Mouse (Mus musculus): ENCODE results near the gene Msi1.
"Not testable (repeated sequence)": the region's sequence is repeated elsewhere in the genome, so short reads cannot be mapped to it uniquely, and the experiment has no call there.

The Msi1 gene

GRCm38 (mm10) chr5:115489699-115490637, 60.6 kb downstream of the Msi1 start:
- DNase-seq (ENCODE audit: low spot score) = peak; percentile 80

GRCm38 (mm10) chr5:115490638-115491000, 61.2 kb downstream of the Msi1 start:
- no peak for DNase-seq (ENCODE audit: low spot score)

DNA sequence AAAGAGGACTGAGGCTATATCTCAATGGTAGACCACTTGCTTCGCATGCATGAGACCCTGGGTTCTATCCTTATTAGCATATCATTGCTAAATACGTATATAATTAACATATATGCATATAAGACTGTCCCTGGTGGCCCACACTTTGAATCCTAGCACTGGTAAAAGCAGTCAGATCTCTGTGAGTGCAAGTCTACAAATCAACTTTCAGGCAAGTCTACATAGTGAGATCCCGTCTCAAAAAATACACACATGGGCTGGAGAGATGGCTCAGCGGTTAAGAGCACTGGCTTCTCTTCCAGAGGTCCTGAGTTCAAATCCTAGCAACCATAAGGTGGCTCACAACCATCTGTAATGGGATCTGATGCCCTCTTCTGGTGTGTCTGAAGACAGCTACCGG, 61.7 kb downstream of the Msi1 start:
- DNase-seq (ENCODE audit: low spot score) = no peak

GRCm38 (mm10) chr5:115491771-115492322, 62.4 kb downstream of the Msi1 start:
- DNase-seq (ENCODE audit: low spot score) = peak; percentile 64

DNA sequence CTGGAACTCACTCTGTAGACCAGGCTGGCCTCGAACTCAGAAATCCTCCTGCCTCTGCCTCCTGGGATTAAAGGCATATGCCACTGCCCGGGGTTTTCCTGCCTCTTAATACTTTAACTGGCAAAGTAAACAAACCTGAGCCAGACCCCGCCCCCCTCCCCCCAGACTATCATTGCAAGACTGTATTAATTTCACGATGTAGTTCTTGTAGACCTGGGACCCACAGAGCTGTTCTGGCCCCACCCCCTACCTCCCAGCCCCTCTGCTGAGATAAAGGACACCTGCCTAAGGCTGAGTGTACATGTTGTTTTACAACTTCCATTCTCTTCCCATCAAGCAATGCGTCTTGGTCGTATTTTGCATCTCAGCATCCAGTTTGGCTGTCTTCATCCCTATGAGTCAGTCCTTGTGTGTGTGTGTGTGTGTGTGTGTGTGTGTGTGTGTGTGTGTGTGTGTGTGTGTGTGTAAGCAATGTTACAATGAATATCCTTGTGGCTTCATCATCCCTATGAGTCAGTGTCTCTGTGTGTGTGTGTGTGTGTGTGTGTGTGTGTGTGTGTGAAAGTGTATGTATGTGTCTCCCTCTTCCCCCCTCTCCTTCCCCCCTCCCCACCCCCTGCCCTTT, 63.4 kb downstream of the Msi1 start:
- no peak for DNase-seq (ENCODE audit: low spot score)

- no peak for DNase-seq (ENCODE audit: low spot score)
Measured at GRCm38 (mm10) chr5:115493441-115493840, 64.0 kb downstream of the Msi1 start.

- DNase-seq (ENCODE audit: low spot score) = not testable (repeated sequence)
Measured at GRCm38 (mm10) chr5:115495618-115496017, 66.2 kb downstream of the Msi1 start.

DNA sequence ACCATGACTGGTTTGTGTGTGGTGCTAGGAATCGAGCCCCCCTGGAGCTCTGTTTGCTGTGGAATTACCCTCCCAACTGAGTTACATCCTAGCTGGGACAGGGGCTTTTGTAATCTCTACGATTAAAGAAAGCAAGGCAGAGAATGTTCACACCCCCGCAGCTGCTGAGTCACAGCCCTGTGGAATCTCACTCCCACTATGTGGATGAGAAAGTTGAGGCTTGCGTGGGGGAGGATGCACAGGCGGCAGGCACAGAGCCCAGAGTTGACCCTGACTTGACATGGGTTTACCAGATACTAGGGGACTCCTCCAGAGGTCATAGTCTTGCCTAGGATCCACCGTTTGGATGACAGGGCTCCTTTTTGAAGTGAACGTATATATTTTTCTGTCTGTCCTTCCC, 67.6 kb downstream of the Msi1 start:
- DNase-seq (ENCODE audit: low spot score) = no peak

GRCm38 (mm10) chr5:115498307-115499240, 69.2 kb downstream of the Msi1 start:
- DNase-seq (ENCODE audit: low spot score) = no peak

DNA sequence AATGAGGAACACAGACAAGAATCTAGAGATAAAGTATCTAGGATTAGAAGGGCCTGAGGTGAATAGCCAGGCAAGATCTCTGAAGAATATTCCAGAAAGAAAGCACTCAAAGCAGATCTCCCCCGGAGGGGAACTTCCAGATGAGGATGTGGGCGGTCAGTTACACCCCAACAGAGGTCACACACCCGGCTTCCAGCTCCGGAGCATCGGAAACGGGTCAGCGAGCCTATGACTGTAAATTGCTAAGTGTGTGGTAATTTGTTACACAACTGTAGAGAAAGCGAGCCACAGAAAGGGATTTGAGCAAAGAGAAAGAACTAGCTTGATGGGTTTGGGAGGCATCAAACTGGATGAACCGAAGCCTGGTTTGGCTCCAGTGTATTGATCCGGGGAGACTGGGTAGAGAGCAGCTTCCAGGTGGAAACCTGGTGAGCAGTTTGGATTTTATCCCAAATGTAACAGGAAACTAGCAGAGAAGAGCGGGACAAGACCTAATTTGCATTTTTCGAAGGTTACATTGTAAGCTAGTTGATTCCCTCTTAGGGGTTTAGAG, 71.1 kb downstream of the Msi1 start:
- DNase-seq (ENCODE audit: low spot score) = no peak

DNA sequence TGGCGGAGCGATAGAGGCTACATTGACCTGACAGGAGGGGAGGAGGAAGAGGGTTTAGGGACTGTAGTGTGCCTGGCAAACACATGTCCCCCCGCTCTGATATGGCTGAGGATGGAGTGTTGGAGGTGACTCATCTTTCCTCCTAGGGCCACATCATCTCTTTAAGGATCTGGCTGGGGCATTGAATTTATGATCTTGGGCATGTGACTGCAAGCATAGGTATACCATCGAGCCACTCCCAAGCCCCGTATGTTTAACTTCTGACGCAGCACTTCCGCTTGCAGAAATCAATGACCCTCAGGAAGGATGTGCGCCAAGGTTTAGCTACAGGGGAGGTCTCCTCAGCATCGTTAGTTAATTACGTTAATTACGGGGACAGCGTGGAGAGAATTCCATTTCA, 73.6 kb downstream of the Msi1 start:
- no peak for DNase-seq (ENCODE audit: low spot score)

All from ovary, adult 18-20 months (tissue).